Mouse (Mus musculus) c-Kit-negative CD71-positive TER-119-positive erythroid progenitor cells, embryonic 14.5 days (primary cell): ENCODE results near the gene Gm17416.

ENCODE experiments used
- DNase-seq: peaks from one replicate; pipeline ENCODE4 v3.0.0-alpha.2; 2013; ENCODE audit warnings: low read depth, low spot score

Gm17416 gene

GRCm38 (mm10) chr2:152604057-152604456, 34.9 kb downstream of the Gm17416 start, which contains the start of gene Defb36:
Gene Defb36 (plus strand): TSS chr2:152604327.
- no peak for DNase-seq

GRCm38 (mm10) chr2:152607746-152608145, 38.6 kb downstream of the Gm17416 start:
- no peak for DNase-seq

- no peak for DNase-seq
Measured at GRCm38 (mm10) chr2:152608719-152609118, 39.6 kb downstream of the Gm17416 start.

GRCm38 (mm10) chr2:152612193-152612592, 43.1 kb downstream of the Gm17416 start:
- no peak for DNase-seq

GRCm38 (mm10) chr2:152615563-152615962, 46.4 kb downstream of the Gm17416 start:
- DNase-seq = peak; percentile 39

- DNase-seq = no peak
Measured at GRCm38 (mm10) chr2:152616470-152616869, 47.3 kb downstream of the Gm17416 start.

- DNase-seq = no peak
Measured at GRCm38 (mm10) chr2:152617374-152617773, 48.2 kb downstream of the Gm17416 start.
